Comparison of ENCODE assay signal across 7 mouse cellular contexts in the genomic region with DNA sequence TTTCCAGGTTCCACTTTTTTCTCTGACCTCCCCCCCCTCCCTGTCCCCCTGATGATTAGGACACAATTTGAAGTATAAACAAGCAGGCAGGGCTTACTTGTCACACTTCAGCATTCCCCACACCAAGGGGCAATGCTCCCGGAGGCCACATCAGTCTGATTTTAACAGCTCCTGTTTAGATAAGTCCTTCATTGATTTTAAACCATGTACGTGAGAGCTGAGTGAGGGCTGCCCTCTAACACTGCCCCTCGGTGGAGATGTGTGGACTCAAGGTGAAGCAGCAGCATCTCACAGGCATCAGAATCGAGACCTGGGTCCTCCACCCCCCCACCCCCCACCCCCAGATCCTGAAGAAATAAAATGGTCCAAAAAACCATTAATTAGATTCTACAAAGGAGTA.
DNase-seq lines count a peak whose midpoint lies in the region; ATAC-seq and TF ChIP-seq lines count a peak whose summit lies in the region.

No protein-coding gene starts in this region.

- H3K27ac ChIP-seq in lung, embryonic 15.5 days = peak overlapping the region; percentile 93; the same call in 1 of the 2 replicates
- H3K27ac ChIP-seq in forebrain, embryonic 11.5 days (ENCODE audit: low read depth, low read length) = no peak overlapping the region
- no peak overlapping the region for H3K27ac ChIP-seq in limb, embryonic 14.5 days (replicated peaks; ENCODE audit: low read depth, low read length)
- peak overlapping the region; percentile 94; the same call in 1 of the 2 replicates for H3K27ac ChIP-seq in stomach, postnatal 0 days (replicated peaks)

- H3K9ac ChIP-seq in lung, embryonic 15.5 days = 0 out of 2 replicates have a peak overlapping the region, but pooled peaks have one; percentile 26
- H3K9ac ChIP-seq in forebrain, embryonic 11.5 days (ENCODE audit: low read length) = peak overlapping the region; percentile 73; the same call in 1 of the 2 replicates
- peak overlapping the region; percentile 62 for H3K9ac ChIP-seq in limb, embryonic 14.5 days (ENCODE audit: low read depth, low read length, severe bottlenecking)
- H3K9ac ChIP-seq in stomach, postnatal 0 days (ENCODE audit: low read length) = peak overlapping the region; percentile 70

- H3K36me3 ChIP-seq in lung, embryonic 15.5 days = no peaks in the 10 kb centered on the region
- H3K36me3 ChIP-seq in forebrain, embryonic 11.5 days (ENCODE audit: control insufficient read depth, insufficient read depth, low read length) = no peaks in the 10 kb centered on the region
- H3K36me3 ChIP-seq in limb, embryonic 14.5 days (ENCODE audit: control insufficient read depth, insufficient read depth, low read length) = peaks cover 3% of the 10 kb centered on the region; the same call in 1 of the 2 replicates
- no peaks in the 10 kb centered on the region for H3K36me3 ChIP-seq in stomach, postnatal 0 days (ENCODE audit: control insufficient read depth, insufficient read depth, low read length)

- no peaks in the 10 kb centered on the region for H3K27me3 ChIP-seq in lung, embryonic 15.5 days
- no peaks in the 10 kb centered on the region for H3K27me3 ChIP-seq in forebrain, embryonic 11.5 days (ENCODE audit: control insufficient read depth, insufficient read depth, low read length)
- H3K27me3 ChIP-seq in limb, embryonic 14.5 days (ENCODE audit: control insufficient read depth, insufficient read depth, low read length) = no peaks in the 10 kb centered on the region
- no peaks in the 10 kb centered on the region for H3K27me3 ChIP-seq in stomach, postnatal 0 days (ENCODE audit: control insufficient read depth, insufficient read depth, low read length)

- H3K9me3 ChIP-seq in lung, embryonic 15.5 days = no peaks in the 10 kb centered on the region
- no peaks in the 10 kb centered on the region for H3K9me3 ChIP-seq in forebrain, embryonic 11.5 days (ENCODE audit: control insufficient read depth, low read length)
- no peaks in the 10 kb centered on the region for H3K9me3 ChIP-seq in limb, embryonic 14.5 days (ENCODE audit: control insufficient read depth, low read length)
- H3K9me3 ChIP-seq in stomach, postnatal 0 days (ENCODE audit: control insufficient read depth, low read length) = no peaks in the 10 kb centered on the region

- H3K4me1 ChIP-seq in lung, embryonic 15.5 days = peaks cover 50% of the 10 kb centered on the region
- H3K4me1 ChIP-seq in forebrain, embryonic 11.5 days (replicated peaks; ENCODE audit: control insufficient read depth, insufficient read depth, low read length) = peaks cover 16% of the 10 kb centered on the region; the same call in 1 of the 2 replicates
- peaks cover 41% of the 10 kb centered on the region for H3K4me1 ChIP-seq in limb, embryonic 14.5 days (ENCODE audit: control insufficient read depth, insufficient read depth, low read length)
- peaks cover 13% of the 10 kb centered on the region for H3K4me1 ChIP-seq in stomach, postnatal 0 days (replicated peaks; ENCODE audit: control insufficient read depth, insufficient read depth)

- no peak for DNase-seq in lung, adult 18-20 months
- DNase-seq in forebrain, embryonic 11.5 days (ENCODE audit: low spot score) = no peak
- DNase-seq in limb, embryonic 14.5 days (ENCODE audit: low spot score) = no peak
- DNase-seq in stomach, postnatal 0 days (ENCODE audit: low spot score) = no peak
- DNase-seq in urinary bladder, postnatal 10 days (ENCODE audit: low spot score) = no peak
- no peak for DNase-seq in left cerebral cortex, adult 11 months (ENCODE audit: low spot score)

- TF ChIP-seq CTCF in stomach, postnatal 0 days (IDR thresholded peaks at IDR 0.05; ENCODE audit: low read depth) = peak; percentile 14; the same call in 1 of the 2 replicates

- 5% methylated on average over 4 of the region's 4 CpGs for WGBS in lung, embryonic 15.5 days
- 19% methylated on average over 4 of the region's 4 CpGs for WGBS in forebrain, embryonic 11.5 days
- WGBS in limb, embryonic 14.5 days = 10% methylated on average over 4 of the region's 4 CpGs
- WGBS in stomach, postnatal 0 days = 10% methylated on average over 4 of the region's 4 CpGs

- H3K4me2 ChIP-seq in lung, embryonic 15.5 days = peak overlapping the region; percentile 76
- H3K4me2 ChIP-seq in forebrain, embryonic 11.5 days (ENCODE audit: low read depth, low read length, severe bottlenecking) = peak overlapping the region; percentile 77
- peak overlapping the region; percentile 74 for H3K4me2 ChIP-seq in limb, embryonic 14.5 days (replicated peaks; ENCODE audit: low read depth, low read length, severe bottlenecking)
- peak overlapping the region; percentile 65 for H3K4me2 ChIP-seq in stomach, postnatal 0 days (replicated peaks; ENCODE audit: low read depth)

- peak overlapping the region; percentile 57 for H3K4me3 ChIP-seq in lung, embryonic 15.5 days
- peak overlapping the region; percentile 47 for H3K4me3 ChIP-seq in forebrain, embryonic 11.5 days (ENCODE audit: low read depth, low read length)
- H3K4me3 ChIP-seq in limb, embryonic 14.5 days (replicated peaks; ENCODE audit: low read length) = peak overlapping the region; percentile 43
- H3K4me3 ChIP-seq in stomach, postnatal 0 days (ENCODE audit: low read depth, low read length) = peak overlapping the region; percentile 59

- ATAC-seq in lung, embryonic 15.5 days (ENCODE audit: borderline replicate concordance, extremely low read depth, low FRiP score, low TSS enrichment) = no peak
- ATAC-seq in forebrain, embryonic 11.5 days (replicated peaks; ENCODE audit: low FRiP score) = no peak
- ATAC-seq in limb, embryonic 14.5 days (ENCODE audit: low FRiP score, low read depth) = no peak
- no peak for ATAC-seq in stomach, postnatal 0 days (ENCODE audit: low FRiP score, low TSS enrichment)

- TF ChIP-seq EP300 in stomach, postnatal 0 days (optimal IDR thresholded peaks at IDR 0.05) = no peak

- no peak for TF ChIP-seq POLR2A in limb, embryonic 14.5 days (IDR thresholded peaks at IDR 0.05; ENCODE audit: borderline replicate concordance, extremely low read depth, insufficient read depth, insufficient read length)

Comparison
In these comparisons a context has a peak if more than half of its experiments do, and no peak if none do; other contexts are left out.
1. H3K27ac ChIP-seq: peak in lung, embryonic 15.5 days (single experiment) and stomach, postnatal 0 days (single experiment); none in forebrain, embryonic 11.5 days (single experiment) and limb, embryonic 14.5 days (single experiment).
2. Peak in every context shown above with its lines, with median percentiles within 50 percentile points of each other: H3K4me2 ChIP-seq, H3K4me3 ChIP-seq and H3K9ac ChIP-seq.